In genomic region chr15:27724796-27725680, GRCm38 (mm10) we compare ENCODE assay signal across 8 mouse cellular contexts. TPM values are rescaled to one million over a fixed set of nuclear protein-coding genes. Genes with fewer than 3 reads are reported as not detected.
DNase-seq lines count a peak whose midpoint lies in the region; ATAC-seq lines count a peak whose summit lies in the region.

No protein-coding gene starts in this region.

- H3K4me3 ChIP-seq in forebrain, embryonic 12.5 days (replicated peaks): no peak overlapping the region
- no peak overlapping the region for H3K4me3 ChIP-seq in forebrain, embryonic 13.5 days

- ATAC-seq in forebrain, embryonic 12.5 days (ENCODE audit: low FRiP score): no peak
- no peak for ATAC-seq in forebrain, embryonic 13.5 days
- peak; percentile 83 for ATAC-seq in megakaryocyte-erythroid progenitor cell, adult 5-6 weeks (replicated peaks; ENCODE audit: low FRiP score, low TSS enrichment, poor library complexity, severe bottlenecking)

- no peaks in the 10 kb centered on the region for H3K27me3 ChIP-seq in forebrain, embryonic 12.5 days
- no peaks in the 10 kb centered on the region for H3K27me3 ChIP-seq in forebrain, embryonic 13.5 days

- H3K27ac ChIP-seq in forebrain, embryonic 12.5 days: 0 out of 2 replicates have a peak overlapping the region, but pooled peaks have one; percentile 46
- H3K27ac ChIP-seq in forebrain, embryonic 13.5 days: no peak overlapping the region

- no peaks in the 10 kb centered on the region for H3K4me1 ChIP-seq in forebrain, embryonic 12.5 days
- no peaks in the 10 kb centered on the region for H3K4me1 ChIP-seq in forebrain, embryonic 13.5 days

- no peak overlapping the region for H3K9ac ChIP-seq in forebrain, embryonic 12.5 days
- no peak overlapping the region for H3K9ac ChIP-seq in forebrain, embryonic 13.5 days

- H3K36me3 ChIP-seq in forebrain, embryonic 12.5 days (replicated peaks): peaks cover 3% of the 10 kb centered on the region; the same call in 1 of the 2 replicates
- peaks cover 4% of the 10 kb centered on the region; the same call in 1 of the 2 replicates for H3K36me3 ChIP-seq in forebrain, embryonic 13.5 days (ENCODE audit: poor library complexity, severe bottlenecking)

- no peaks in the 10 kb centered on the region for H3K9me3 ChIP-seq in forebrain, embryonic 12.5 days
- 0 out of 2 replicates have a peak, but pooled peaks cover 4% of the 10 kb centered on the region for H3K9me3 ChIP-seq in forebrain, embryonic 13.5 days (replicated peaks)

- no peak overlapping the region for H3K4me2 ChIP-seq in forebrain, embryonic 12.5 days
- H3K4me2 ChIP-seq in forebrain, embryonic 13.5 days: no peak overlapping the region

- WGBS in forebrain, embryonic 12.5 days: 83% methylated on average over 9 of the region's 9 CpGs
- WGBS in forebrain, embryonic 13.5 days: 89% methylated on average over 9 of the region's 9 CpGs

- DNase-seq in lung, postnatal 25 days (ENCODE audit: low spot score): peak; percentile 32
- no peak for DNase-seq in lung, adult 18-20 months
- DNase-seq in induced T-regulatory cell, adult 2 months (ENCODE audit: low read depth): peak; percentile 54
- DNase-seq in spleen, adult 12 weeks (ENCODE audit: low spot score): no peak
- no peak for DNase-seq in Muller cell, postnatal 12 days (ENCODE audit: inconsistent ontology term)

RNA-seq across cellular contexts. Expression of gene Otulinl, which starts 43.7 kb away (rescaled TPM):
- polyA plus RNA-seq in forebrain, embryonic 12.5 days (2016; fragmentation: Nextera tagmentation; extraction: Ambion mirVana): 5.8 and 6.5 TPM in 2 replicates
- polyA plus RNA-seq in forebrain, embryonic 13.5 days (2015; fragmentation: Nextera tagmentation; extraction: Ambion mirVana): 6.3 and 8.8 TPM in 2 replicates
- 6.9 and 12.7 TPM in 2 replicates for total RNA-seq in megakaryocyte-erythroid progenitor cell, adult 5-6 weeks (2014; fragmentation: Nextera tagmentation)
- 3.6 and 4.0 TPM in 2 replicates for total RNA-seq in megakaryocyte-erythroid progenitor cell, adult 5-6 weeks (2017)

Comparison
In these comparisons a context has a peak if more than half of its experiments do, and no peak if none do; other contexts are left out.
1. DNase-seq: peak in lung, postnatal 25 days (single experiment) and induced T-regulatory cell, adult 2 months (single experiment); none in lung, adult 18-20 months (0 of 2), spleen, adult 12 weeks (single experiment) and Muller cell, postnatal 12 days (single experiment).